Mouse (Mus musculus) embryonic facial prominence, embryonic 15.5 days (tissue): ENCODE measurements around the gene Pou1f1. TPM values are rescaled to one million over a fixed set of nuclear protein-coding genes. Genes with fewer than 3 reads are reported as not detected.

Experiments
- ATAC-seq: fragments of 200-750 bp; cut with Nextera tagmentation; 2 replicates; pipeline ENCODE4 v1.8.0; 2017; ENCODE audit warnings: low read depth, moderate TSS enrichment; ENCODE audit not compliant: insufficient number of reproducible peaks, low FRiP score, low TSS enrichment
- H3K27ac ChIP-seq: fragments of 300-500 bp; sonication (generic); replicated peaks from 2 replicates; pipeline ENCODE4 v1.5.1; 2015; ENCODE audit warnings: mild to moderate bottlenecking, inconsistent platforms
- H3K27me3 ChIP-seq: fragments of 300-500 bp; sonication (generic); 2 replicates; pipeline ENCODE4 v1.6.1; 2015; ENCODE audit warnings: inconsistent platforms
- H3K36me3 ChIP-seq: fragments of 300-500 bp; sonication (generic); 2 replicates; pipeline ENCODE4 v1.6.1; 2015; ENCODE audit warnings: mild to moderate bottlenecking, inconsistent platforms
- H3K4me1 ChIP-seq: fragments of 300-500 bp; sonication (generic); 2 replicates; pipeline ENCODE4 v1.6.1; 2015; ENCODE audit warnings: inconsistent platforms
- H3K4me2 ChIP-seq: fragments of 300-500 bp; sonication (generic); replicated peaks from 2 replicates; pipeline ENCODE4 v1.6.1; 2015; ENCODE audit warnings: mild to moderate bottlenecking, inconsistent platforms
- H3K4me3 ChIP-seq: fragments of 300-500 bp; sonication (generic); replicated peaks from 2 replicates; pipeline ENCODE4 v1.5.1; 2015; ENCODE audit warnings: mild to moderate bottlenecking, inconsistent platforms
- H3K9ac ChIP-seq: fragments of 300-500 bp; sonication (generic); 2 replicates; pipeline ENCODE4 v1.6.1; 2015; ENCODE audit warnings: inconsistent platforms
- H3K9me3 ChIP-seq: fragments of 300-500 bp; sonication (generic); replicated peaks from 2 replicates; pipeline ENCODE4 v1.6.1; 2016; ENCODE audit warnings: inconsistent platforms
- WGBS: fragments of 180-500 bp; shearing (Covaris S2); methylation state at CpG from one replicate; pipeline ENCODE4 v1.1.7; 2015; 5-methylcytosine and 5-hydroxymethylcytosine counted together
- polyA plus RNA-seq: library from polyadenylated mRNA; unstranded; fragments of >200 nt; fragmentation: Nextera tagmentation; extraction: Ambion mirVana; gene quantifications from 2 replicates; pipeline ENCODE4 v1.2.1, GENCODE M21; 2015

The Pou1f1 gene
- polyA plus RNA-seq, 1 experiment from 2014 or later: not detected

GRCm38 (mm10) chr16:65564951-65565350 lies 44.6 kb downstream of the Pou1f1 start:
- WGBS: 80% methylated on average over 1 of the region's 1 CpGs
- no peak for ATAC-seq

GRCm38 (mm10) chr16:65568853-65569252 lies 48.5 kb downstream of the Pou1f1 start:
- WGBS: 63% methylated on average over 4 of the region's 4 CpGs
- H3K4me3 ChIP-seq: no peak overlapping the region

More at GRCm38 (mm10) chr16:65564951-65565350, 44.6 kb downstream of the Pou1f1 start:
- Histone ChIP-seq H3K27me3 (no peaks in the 10 kb centered on the region), H3K4me2 (no peak overlapping the region), H3K27ac (no peak overlapping the region), H3K9me3 (no peaks in the 10 kb centered on the region), H3K4me3 (no peak overlapping the region), H3K4me1 (0 out of 2 replicates have a peak, but pooled peaks cover 9% of the 10 kb centered on the region), H3K36me3 (no peaks in the 10 kb centered on the region), H3K9ac (no peak overlapping the region)

GRCm38 (mm10) chr16:65577298-65578029 lies 57.2 kb downstream of the Pou1f1 start:
- ATAC-seq: no peak
- no peaks in the 10 kb centered on the region for H3K36me3 ChIP-seq
- 59% methylated on average over 6 of the region's 6 CpGs for WGBS

More at GRCm38 (mm10) chr16:65568853-65569252, 48.5 kb downstream of the Pou1f1 start:
- Histone ChIP-seq H3K36me3 (no peaks in the 10 kb centered on the region), H3K27ac (no peak overlapping the region), H3K9me3 (no peaks in the 10 kb centered on the region), H3K27me3 (no peaks in the 10 kb centered on the region), H3K4me1 (no peaks in the 10 kb centered on the region), H3K4me2 (no peak overlapping the region), H3K9ac (no peak overlapping the region)
- ATAC-seq: no peak

More at GRCm38 (mm10) chr16:65577298-65578029, 57.2 kb downstream of the Pou1f1 start:
- no peak overlapping the region for H3K4me2 ChIP-seq
- H3K27ac ChIP-seq: no peak overlapping the region
- H3K4me3 ChIP-seq: no peak overlapping the region
- H3K27me3 ChIP-seq: no peaks in the 10 kb centered on the region
- H3K9me3 ChIP-seq: no peaks in the 10 kb centered on the region
- no peak overlapping the region for H3K9ac ChIP-seq
- no peaks in the 10 kb centered on the region for H3K4me1 ChIP-seq

Other genes with a start within 250 kb of the Pou1f1 start
- 141 and 142 TPM in 2 replicates for gene Chmp2b, start 42.2 kb downstream of the Pou1f1 start, polyA plus RNA-seq